Mouse (Mus musculus): Measurements from ENCODE around the gene Actn1. TPM values are rescaled to one million over a fixed set of nuclear protein-coding genes. Genes with fewer than 3 reads are reported as not detected.
A peak's percentile ranks its signal among the peaks of the same experiment; 100 is the strongest.
"Not testable (repeated sequence)": the region's sequence is repeated elsewhere in the genome, so short reads cannot be mapped to it uniquely, and the experiment has no call there.

Actn1 gene
- polyA plus RNA-seq, 1 experiment from 2014 or later = 10.3 TPM

DNA sequence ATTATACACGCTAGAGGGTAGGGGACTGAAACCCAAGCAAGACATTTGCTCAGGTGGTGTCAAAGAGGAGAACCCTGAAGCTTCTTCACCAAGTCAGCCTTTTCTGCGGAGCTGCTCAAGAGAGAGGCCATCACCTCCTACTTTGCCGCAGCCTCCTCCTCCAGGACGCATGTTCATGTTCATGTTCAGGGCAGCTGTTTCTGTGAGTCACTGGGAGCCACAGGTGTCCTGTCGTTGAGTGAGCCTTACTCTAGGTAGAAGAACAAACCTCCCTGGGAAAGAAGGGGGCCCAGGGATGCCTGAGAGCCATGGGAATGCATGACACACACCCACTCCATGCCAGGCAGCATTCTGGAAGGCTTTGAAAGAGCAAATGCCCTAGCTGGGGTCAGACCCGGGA, 7.8 kb upstream of the Actn1 start:
- H3K4me1 ChIP-seq (ENCODE audit: control insufficient read depth, insufficient read depth, low read length) = no peaks in the 10 kb centered on the region
- no peaks in the 10 kb centered on the region for H3K9me3 ChIP-seq (ENCODE audit: control insufficient read depth, low read length)
- no peaks in the 10 kb centered on the region for H3K27me3 ChIP-seq (ENCODE audit: control insufficient read depth, insufficient read depth, low read length)
- no peak overlapping the region for H3K4me2 ChIP-seq (ENCODE audit: low read depth, low read length)
- ATAC-seq (ENCODE audit: low read depth) = no peak
- WGBS = 85% methylated on average over 6 of the region's 6 CpGs
- no peak overlapping the region for H3K27ac ChIP-seq (ENCODE audit: low read depth, low read length)
- H3K9ac ChIP-seq (replicated peaks; ENCODE audit: low read depth, low read length) = no peak overlapping the region
- no peak overlapping the region for H3K4me3 ChIP-seq (ENCODE audit: low read depth, low read length)
- no peaks in the 10 kb centered on the region for H3K36me3 ChIP-seq (ENCODE audit: control insufficient read depth, insufficient read depth, low read length)

DNA sequence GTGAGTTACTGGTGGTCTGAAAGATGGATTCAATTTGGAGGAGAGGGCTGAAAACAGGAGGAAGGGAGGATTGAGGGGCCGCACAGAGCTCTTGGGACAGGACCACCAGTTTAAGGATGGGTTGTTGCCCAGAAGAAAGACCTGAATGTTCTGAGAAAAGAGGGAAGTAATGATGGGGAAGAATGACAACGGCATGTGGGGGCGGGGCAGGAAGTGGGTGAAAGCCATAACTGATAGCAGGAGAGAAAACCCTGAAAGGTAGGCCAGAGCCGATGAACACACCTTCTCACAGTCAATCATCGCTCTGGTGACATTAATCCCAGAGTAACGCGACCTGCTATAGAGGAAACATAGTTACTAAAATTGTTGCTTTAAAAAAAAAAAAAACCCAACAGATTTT, 4.2 kb upstream of the Actn1 start:
- not testable (repeated sequence) for H3K4me1 ChIP-seq (ENCODE audit: control insufficient read depth, insufficient read depth, low read length); H3K4me3 ChIP-seq (ENCODE audit: low read depth, low read length); H3K4me2 ChIP-seq (ENCODE audit: low read depth, low read length); H3K27me3 ChIP-seq (ENCODE audit: control insufficient read depth, insufficient read depth, low read length); H3K27ac ChIP-seq (ENCODE audit: low read depth, low read length); ATAC-seq (ENCODE audit: low read depth); H3K9me3 ChIP-seq (ENCODE audit: control insufficient read depth, low read length); H3K36me3 ChIP-seq (ENCODE audit: control insufficient read depth, insufficient read depth, low read length); H3K9ac ChIP-seq (replicated peaks; ENCODE audit: low read depth, low read length)
- 88% methylated on average over 5 of the region's 7 CpGs for WGBS

DNA sequence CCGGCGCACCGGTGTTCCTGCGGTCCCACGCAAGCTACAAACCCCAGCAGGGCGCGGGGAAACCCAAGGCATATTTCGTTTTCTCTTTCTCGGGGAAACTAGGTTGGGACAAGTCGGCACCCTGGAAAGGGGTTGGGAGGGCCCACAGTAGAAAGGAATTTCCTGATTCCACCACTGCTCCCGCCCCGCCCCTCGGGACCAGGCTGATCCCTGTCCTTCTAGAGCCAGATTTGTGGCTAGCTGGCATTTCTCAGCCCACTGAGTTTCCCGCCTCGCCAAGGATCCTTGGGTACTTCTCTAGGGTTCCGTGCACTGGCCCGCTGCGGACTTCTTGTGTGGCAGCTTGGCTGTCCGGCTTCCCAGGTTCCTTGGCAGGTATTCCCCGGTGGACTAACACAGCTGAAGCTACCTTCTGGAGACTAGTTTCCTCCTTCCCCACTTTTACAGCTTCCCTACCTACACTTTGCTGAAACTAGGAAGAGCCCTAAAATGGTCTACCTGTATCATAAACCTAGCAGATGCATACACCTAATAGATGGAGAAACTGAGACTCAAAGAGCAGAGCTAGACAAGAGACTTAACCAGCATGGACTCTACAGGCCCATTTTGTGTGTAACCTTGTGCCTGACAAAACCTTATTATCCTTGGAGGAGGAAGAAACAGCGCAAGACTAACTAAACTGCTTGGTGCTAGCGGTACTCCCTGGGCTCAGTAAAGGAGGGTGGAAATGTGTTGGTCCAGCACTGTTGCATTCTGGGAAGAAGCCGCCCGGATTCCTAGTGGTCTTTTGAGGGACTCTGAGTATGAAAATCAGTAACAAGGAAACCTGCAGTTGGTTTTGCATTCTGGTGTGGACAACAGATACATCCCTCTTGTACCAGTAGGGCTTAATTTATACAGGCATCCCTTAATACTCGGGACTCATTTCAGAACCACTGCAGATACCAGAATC, 849 bp upstream of the Actn1 start:
- peak overlapping the region; percentile 62 for H3K4me3 ChIP-seq (ENCODE audit: low read depth, low read length)
- peak; percentile 7; the same call in 1 of the 2 replicates for ATAC-seq (ENCODE audit: low read depth)
- H3K4me2 ChIP-seq (ENCODE audit: low read depth, low read length) = peak overlapping the region; percentile 78
- no peaks in the 10 kb centered on the region for H3K9me3 ChIP-seq (ENCODE audit: control insufficient read depth, low read length)
- H3K36me3 ChIP-seq (ENCODE audit: control insufficient read depth, insufficient read depth, low read length) = no peaks in the 10 kb centered on the region
- peaks cover 6% of the 10 kb centered on the region; the same call in 1 of the 2 replicates for H3K4me1 ChIP-seq (ENCODE audit: control insufficient read depth, insufficient read depth, low read length)
- WGBS = 15% methylated on average over 25 of the region's 25 CpGs
- peak overlapping the region; percentile 79 for H3K9ac ChIP-seq (replicated peaks; ENCODE audit: low read depth, low read length)
- H3K27ac ChIP-seq (ENCODE audit: low read depth, low read length) = peak overlapping the region; percentile 49; the same call in 1 of the 2 replicates
- H3K27me3 ChIP-seq (ENCODE audit: control insufficient read depth, insufficient read depth, low read length) = no peaks in the 10 kb centered on the region

DNA sequence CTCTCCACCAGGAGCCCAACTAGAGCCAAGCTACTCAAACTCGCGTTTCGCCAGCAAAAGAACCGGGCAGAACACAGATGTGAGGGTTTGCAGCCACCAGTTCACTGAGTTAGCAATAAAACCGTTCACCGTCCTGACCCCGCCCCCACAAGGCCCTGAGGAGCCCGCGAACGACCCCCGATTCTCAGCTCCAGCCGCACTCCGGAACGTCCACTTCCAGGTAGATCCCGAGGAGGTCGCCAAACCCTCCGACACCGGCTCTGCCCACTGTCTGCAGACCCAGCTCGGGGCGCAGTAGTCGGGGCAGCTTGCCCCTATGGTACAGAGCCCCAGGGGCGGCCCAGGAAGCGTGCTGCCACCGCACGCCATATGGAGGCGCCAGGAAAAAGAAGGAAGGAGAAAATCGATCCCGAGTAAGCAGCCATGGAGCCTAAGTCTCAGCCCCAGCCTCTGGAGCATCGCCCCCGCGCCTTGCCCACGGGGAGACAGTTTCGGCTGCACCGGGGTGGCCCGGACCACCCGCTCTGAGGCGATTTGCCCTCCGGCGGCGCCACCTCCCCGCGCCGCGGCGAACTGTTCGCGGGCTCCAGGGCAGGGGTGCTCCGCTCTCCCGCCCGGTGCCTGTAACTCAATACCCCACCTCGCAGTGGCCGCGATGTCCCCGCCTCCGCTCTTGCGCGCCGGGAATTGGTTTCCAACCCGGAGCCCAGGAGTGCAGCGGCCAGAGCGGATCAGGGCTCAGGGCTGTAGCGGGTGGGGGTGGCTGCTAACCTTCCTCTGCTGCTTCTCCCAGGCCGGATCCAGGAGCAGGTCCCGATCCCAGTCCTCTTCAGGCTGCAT, 735 bp downstream of the Actn1 start:
- Histone ChIP-seq H3K9ac (replicated peaks; ENCODE audit: low read depth, low read length) (peak overlapping the region; percentile 79), H3K9me3 (ENCODE audit: control insufficient read depth, low read length) (no peaks in the 10 kb centered on the region), H3K27ac (ENCODE audit: low read depth, low read length) (peak overlapping the region; percentile 83), H3K4me1 (ENCODE audit: control insufficient read depth, insufficient read depth, low read length) (peaks cover 6% of the 10 kb centered on the region; the same call in 1 of the 2 replicates), H3K27me3 (ENCODE audit: control insufficient read depth, insufficient read depth, low read length) (no peaks in the 10 kb centered on the region), H3K4me2 (ENCODE audit: low read depth, low read length) (peak overlapping the region; percentile 78), H3K36me3 (ENCODE audit: control insufficient read depth, insufficient read depth, low read length) (no peaks in the 10 kb centered on the region), H3K4me3 (ENCODE audit: low read depth, low read length) (peak overlapping the region; percentile 62)
- WGBS = 0% methylated on average over 51 of the region's 64 CpGs
- ATAC-seq (ENCODE audit: low read depth) = peak; percentile 72

DNA sequence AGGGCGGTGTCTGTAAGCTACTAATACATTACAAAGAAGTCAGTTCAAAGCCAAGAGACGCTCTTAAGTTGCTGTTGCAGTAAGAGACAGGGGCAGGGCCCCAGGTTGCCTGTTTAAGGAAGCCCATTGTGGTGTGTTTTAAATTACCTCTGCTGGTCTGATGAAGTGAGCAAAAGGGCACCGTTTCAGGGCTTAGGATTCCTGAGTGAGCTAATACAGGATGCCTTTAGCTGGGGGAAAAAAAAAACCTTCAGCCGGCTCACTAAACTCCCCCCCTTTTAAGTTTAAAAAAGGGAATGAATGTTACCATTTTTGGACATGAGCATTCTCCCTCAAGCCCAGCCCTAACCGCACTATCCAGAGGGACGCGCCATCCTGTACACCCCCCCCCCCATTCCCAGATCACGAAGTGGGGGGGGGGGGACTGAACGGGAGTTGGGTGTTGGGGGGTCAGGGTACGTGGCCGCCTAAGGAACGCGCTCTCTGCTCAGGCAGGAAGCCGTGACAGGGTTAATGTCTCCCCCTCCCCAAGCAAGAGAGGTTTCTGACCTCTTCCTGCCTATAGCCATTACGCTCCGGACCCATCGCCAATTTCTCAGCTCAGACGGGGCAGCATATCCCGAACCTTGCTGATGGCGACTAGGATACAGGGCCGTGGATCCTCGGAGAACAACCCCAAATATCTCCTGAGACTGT, 1.5 kb downstream of the Actn1 start:
- Histone ChIP-seq H3K4me3 (ENCODE audit: low read depth, low read length) (peak overlapping the region; percentile 62), H3K9me3 (ENCODE audit: control insufficient read depth, low read length) (no peaks in the 10 kb centered on the region), H3K9ac (replicated peaks; ENCODE audit: low read depth, low read length) (peak overlapping the region; percentile 79), H3K4me1 (ENCODE audit: control insufficient read depth, insufficient read depth, low read length) (peaks cover 6% of the 10 kb centered on the region; the same call in 1 of the 2 replicates), H3K36me3 (ENCODE audit: control insufficient read depth, insufficient read depth, low read length) (no peaks in the 10 kb centered on the region), H3K4me2 (ENCODE audit: low read depth, low read length) (peak overlapping the region; percentile 78), H3K27me3 (ENCODE audit: control insufficient read depth, insufficient read depth, low read length) (no peaks in the 10 kb centered on the region), H3K27ac (ENCODE audit: low read depth, low read length) (peak overlapping the region; percentile 83)
- ATAC-seq (ENCODE audit: low read depth) = peak; percentile 0; the same call in 1 of the 2 replicates
- under 1% methylated on average over 20 of the region's 22 CpGs for WGBS

DNA sequence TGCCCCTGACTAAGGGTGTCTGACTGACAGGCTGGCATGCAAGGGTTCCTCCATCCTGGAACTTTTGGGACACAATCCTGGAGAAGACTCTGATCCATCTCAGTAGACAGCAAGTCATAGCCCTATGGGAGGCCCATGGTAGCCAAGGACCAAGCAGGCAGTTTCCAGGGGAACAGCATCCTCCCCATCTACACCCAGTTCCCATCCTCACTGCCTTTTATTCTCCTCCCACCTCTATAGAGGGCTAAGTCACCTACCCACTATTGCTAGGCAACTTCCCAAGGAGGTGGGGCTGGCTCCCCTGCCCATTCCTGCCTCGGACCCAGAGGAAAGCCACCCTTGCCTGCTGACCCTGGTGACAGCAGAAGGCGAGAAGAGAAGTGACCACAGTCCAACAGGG, 8.2 kb downstream of the Actn1 start:
- no peaks in the 10 kb centered on the region for H3K36me3 ChIP-seq (ENCODE audit: control insufficient read depth, insufficient read depth, low read length)
- no peak overlapping the region for H3K27ac ChIP-seq (ENCODE audit: low read depth, low read length)
- H3K27me3 ChIP-seq (ENCODE audit: control insufficient read depth, insufficient read depth, low read length) = no peaks in the 10 kb centered on the region
- no peak for ATAC-seq (ENCODE audit: low read depth)
- no peak overlapping the region for H3K9ac ChIP-seq (replicated peaks; ENCODE audit: low read depth, low read length)
- no peaks in the 10 kb centered on the region for H3K9me3 ChIP-seq (ENCODE audit: control insufficient read depth, low read length)
- H3K4me2 ChIP-seq (ENCODE audit: low read depth, low read length) = no peak overlapping the region
- H3K4me1 ChIP-seq (ENCODE audit: control insufficient read depth, insufficient read depth, low read length) = no peaks in the 10 kb centered on the region
- WGBS = 61% methylated on average over 2 of the region's 2 CpGs
- H3K4me3 ChIP-seq (ENCODE audit: low read depth, low read length) = no peak overlapping the region

DNA sequence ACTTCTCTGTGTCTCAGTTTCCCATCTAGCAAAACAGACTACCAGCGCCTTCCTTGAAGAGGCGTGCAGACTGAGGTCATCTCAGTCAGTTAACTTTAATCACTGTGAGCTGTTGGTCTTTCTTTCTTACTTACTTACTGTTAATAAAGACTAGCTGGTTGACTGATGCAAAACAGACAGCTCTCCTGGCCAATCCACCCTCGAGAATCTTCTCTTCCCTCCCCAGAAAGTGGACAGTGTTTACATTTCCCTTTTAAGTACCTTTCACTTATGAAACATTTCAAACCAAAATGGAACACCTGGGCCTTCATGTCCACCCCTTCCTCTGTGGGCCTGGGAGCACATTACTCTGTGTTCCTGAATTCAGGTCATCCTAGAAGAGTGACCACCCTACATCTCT, 8.6 kb downstream of the Actn1 start:
- no peak overlapping the region for H3K4me2 ChIP-seq (ENCODE audit: low read depth, low read length)
- no peak overlapping the region for H3K9ac ChIP-seq (replicated peaks; ENCODE audit: low read depth, low read length)
- H3K36me3 ChIP-seq (ENCODE audit: control insufficient read depth, insufficient read depth, low read length) = no peaks in the 10 kb centered on the region
- no peaks in the 10 kb centered on the region for H3K27me3 ChIP-seq (ENCODE audit: control insufficient read depth, insufficient read depth, low read length)
- no peak for ATAC-seq (ENCODE audit: low read depth)
- no peaks in the 10 kb centered on the region for H3K9me3 ChIP-seq (ENCODE audit: control insufficient read depth, low read length)
- H3K4me3 ChIP-seq (ENCODE audit: low read depth, low read length) = no peak overlapping the region
- WGBS = 81% methylated on average over 3 of the region's 3 CpGs
- H3K4me1 ChIP-seq (ENCODE audit: control insufficient read depth, insufficient read depth, low read length) = peaks cover 2% of the 10 kb centered on the region; the same call in 1 of the 2 replicates
- H3K27ac ChIP-seq (ENCODE audit: low read depth, low read length) = no peak overlapping the region

DNA sequence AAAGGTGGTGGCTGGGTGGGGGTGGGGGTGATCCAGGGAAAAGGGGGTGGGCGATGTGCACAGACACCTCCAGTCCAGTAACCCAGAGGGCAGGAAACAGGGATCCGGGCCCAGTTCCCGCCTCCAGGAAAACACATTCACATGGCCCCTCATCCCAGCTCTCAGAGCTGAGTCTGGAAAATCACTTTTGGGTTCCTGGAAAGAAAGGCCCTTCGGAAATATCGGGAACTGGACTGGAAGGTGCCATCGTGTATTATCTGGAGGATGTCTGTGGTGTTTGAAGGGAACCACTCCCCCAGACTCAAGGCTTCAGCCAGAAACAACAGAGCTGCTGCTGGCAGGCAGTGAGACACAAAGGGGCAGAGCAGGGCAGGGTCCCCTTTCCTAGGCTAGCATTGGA, 10.6 kb downstream of the Actn1 start:
- Histone ChIP-seq H3K27ac (ENCODE audit: low read depth, low read length) (no peak overlapping the region), H3K4me1 (ENCODE audit: control insufficient read depth, insufficient read depth, low read length) (peaks cover 2% of the 10 kb centered on the region; the same call in 1 of the 2 replicates), H3K9me3 (ENCODE audit: control insufficient read depth, low read length) (no peaks in the 10 kb centered on the region), H3K27me3 (ENCODE audit: control insufficient read depth, insufficient read depth, low read length) (no peaks in the 10 kb centered on the region), H3K36me3 (ENCODE audit: control insufficient read depth, insufficient read depth, low read length) (no peaks in the 10 kb centered on the region), H3K4me2 (ENCODE audit: low read depth, low read length) (no peak overlapping the region), H3K9ac (replicated peaks; ENCODE audit: low read depth, low read length) (no peak overlapping the region), H3K4me3 (ENCODE audit: low read depth, low read length) (no peak overlapping the region)
- no peak for ATAC-seq (ENCODE audit: low read depth)
- 85% methylated on average over 6 of the region's 6 CpGs for WGBS
